Mouse (Mus musculus): ENCODE data around the gene Dpf3. TPM values are rescaled to one million over a fixed set of nuclear protein-coding genes. Genes with fewer than 3 reads are reported as not detected.

The Dpf3 gene
- polyA plus RNA-seq, 1 experiment from 2014 or later: 10.5 TPM

- WGBS: 90% methylated on average over 1 of the region's 1 CpGs
These were observed 37.0 kb downstream of the Dpf3 start for GRCm38 (mm10) chr12:83450471-83450870.

GRCm38 (mm10) chr12:83449202-83449601 is 38.3 kb downstream of the Dpf3 start:
- DNase-seq (ENCODE audit: low spot score): no peak
- no peaks in the 10 kb centered on the region for H3K36me3 ChIP-seq
- H3K27ac ChIP-seq: no peak overlapping the region
- WGBS: 87% methylated on average over 7 of the region's 7 CpGs
- H3K27me3 ChIP-seq (ENCODE audit: insufficient read depth, poor library complexity, severe bottlenecking): no peaks in the 10 kb centered on the region
- H3K4me1 ChIP-seq (replicated peaks): peaks cover 18% of the 10 kb centered on the region
- no peaks in the 10 kb centered on the region for H3K9me3 ChIP-seq
- H3K4me3 ChIP-seq: no peak overlapping the region

More at GRCm38 (mm10) chr12:83450471-83450870, 37.0 kb downstream of the Dpf3 start:
- Histone ChIP-seq H3K4me1 (replicated peaks) (peaks cover 18% of the 10 kb centered on the region), H3K27me3 (ENCODE audit: insufficient read depth, poor library complexity, severe bottlenecking) (no peaks in the 10 kb centered on the region; the same call in 1 of the 2 replicates), H3K36me3 (no peaks in the 10 kb centered on the region), H3K27ac (no peak overlapping the region), H3K4me3 (no peak overlapping the region), H3K9me3 (no peaks in the 10 kb centered on the region)
- no peak for DNase-seq (ENCODE audit: low spot score)

- Histone ChIP-seq H3K9me3 (no peaks in the 10 kb centered on the region), H3K27me3 (ENCODE audit: insufficient read depth, poor library complexity, severe bottlenecking) (no peaks in the 10 kb centered on the region), H3K36me3 (no peaks in the 10 kb centered on the region), H3K4me3 (no peak overlapping the region), H3K27ac (no peak overlapping the region), H3K4me1 (replicated peaks) (peaks cover 14% of the 10 kb centered on the region)
- no peak for DNase-seq (ENCODE audit: low spot score)
- WGBS: 79% methylated on average over 6 of the region's 6 CpGs
These were observed 41.9 kb downstream of the Dpf3 start for GRCm38 (mm10) chr12:83445587-83445986.

GRCm38 (mm10) chr12:83444448-83444847 is 43.1 kb downstream of the Dpf3 start:
- WGBS: 87% methylated on average over 2 of the region's 2 CpGs
- Histone ChIP-seq H3K9me3 (no peaks in the 10 kb centered on the region), H3K27me3 (ENCODE audit: insufficient read depth, poor library complexity, severe bottlenecking) (no peaks in the 10 kb centered on the region), H3K36me3 (no peaks in the 10 kb centered on the region), H3K27ac (no peak overlapping the region), H3K4me1 (replicated peaks) (peaks cover 14% of the 10 kb centered on the region), H3K4me3 (no peak overlapping the region)
- no peak for DNase-seq (ENCODE audit: low spot score)

GRCm38 (mm10) chr12:83438002-83438401 is 49.5 kb downstream of the Dpf3 start:
- no peaks in the 10 kb centered on the region for H3K9me3 ChIP-seq

GRCm38 (mm10) chr12:83433987-83434698 is 53.4 kb downstream of the Dpf3 start:
- Histone ChIP-seq H3K27ac (no peak overlapping the region), H3K27me3 (ENCODE audit: insufficient read depth, poor library complexity, severe bottlenecking) (no peaks in the 10 kb centered on the region), H3K9me3 (no peaks in the 10 kb centered on the region), H3K4me3 (no peak overlapping the region), H3K4me1 (replicated peaks) (no peaks in the 10 kb centered on the region), H3K36me3 (no peaks in the 10 kb centered on the region)
- no peak for DNase-seq (ENCODE audit: low spot score)
- WGBS: 59% methylated on average over 10 of the region's 10 CpGs

More at GRCm38 (mm10) chr12:83438002-83438401, 49.5 kb downstream of the Dpf3 start:
- 87% methylated on average over 2 of the region's 2 CpGs for WGBS
- no peaks in the 10 kb centered on the region for H3K27me3 ChIP-seq (ENCODE audit: insufficient read depth, poor library complexity, severe bottlenecking)
- no peaks in the 10 kb centered on the region for H3K36me3 ChIP-seq
- DNase-seq (ENCODE audit: low spot score): no peak
- H3K4me1 ChIP-seq (replicated peaks): no peaks in the 10 kb centered on the region
- H3K4me3 ChIP-seq: no peak overlapping the region
- H3K27ac ChIP-seq: no peak overlapping the region

GRCm38 (mm10) chr12:83433436-83433835 is 54.1 kb downstream of the Dpf3 start:
- no peak overlapping the region for H3K27ac ChIP-seq
- 91% methylated on average over 4 of the region's 4 CpGs for WGBS

GRCm38 (mm10) chr12:83430207-83430606 is 57.3 kb downstream of the Dpf3 start:
- no peaks in the 10 kb centered on the region for H3K9me3 ChIP-seq
- no peaks in the 10 kb centered on the region for H3K36me3 ChIP-seq
- no peaks in the 10 kb centered on the region for H3K27me3 ChIP-seq (ENCODE audit: insufficient read depth, poor library complexity, severe bottlenecking)
- H3K27ac ChIP-seq: no peak overlapping the region
- peaks cover 28% of the 10 kb centered on the region for H3K4me1 ChIP-seq (replicated peaks)
- no peak overlapping the region for H3K4me3 ChIP-seq
- WGBS: 94% methylated on average over 5 of the region's 5 CpGs
- no peak for DNase-seq (ENCODE audit: low spot score)

More at GRCm38 (mm10) chr12:83433436-83433835, 54.1 kb downstream of the Dpf3 start:
- no peak overlapping the region for H3K4me3 ChIP-seq
- peaks cover under 1% of the 10 kb centered on the region; the same call in 1 of the 2 replicates for H3K4me1 ChIP-seq (replicated peaks)
- H3K9me3 ChIP-seq: no peaks in the 10 kb centered on the region
- H3K27me3 ChIP-seq (ENCODE audit: insufficient read depth, poor library complexity, severe bottlenecking): no peaks in the 10 kb centered on the region
- no peaks in the 10 kb centered on the region for H3K36me3 ChIP-seq
- no peak for DNase-seq (ENCODE audit: low spot score)

GRCm38 (mm10) chr12:83428016-83428415 is 59.5 kb downstream of the Dpf3 start:
- Histone ChIP-seq H3K4me3 (no peak overlapping the region), H3K4me1 (replicated peaks) (peaks cover 28% of the 10 kb centered on the region), H3K36me3 (no peaks in the 10 kb centered on the region), H3K9me3 (no peaks in the 10 kb centered on the region), H3K27me3 (ENCODE audit: insufficient read depth, poor library complexity, severe bottlenecking) (no peaks in the 10 kb centered on the region), H3K27ac (no peak overlapping the region)
- DNase-seq (ENCODE audit: low spot score): no peak
- whole genome bisulfite sequencing: 55% methylated on average over 9 of the region's 9 CpGs

- no peaks in the 10 kb centered on the region for H3K36me3 ChIP-seq
- WGBS: 75% methylated on average over 4 of the region's 4 CpGs
- no peaks in the 10 kb centered on the region for H3K27me3 ChIP-seq (ENCODE audit: insufficient read depth, poor library complexity, severe bottlenecking)
- H3K4me1 ChIP-seq (replicated peaks): peaks cover 28% of the 10 kb centered on the region
- H3K9me3 ChIP-seq: no peaks in the 10 kb centered on the region
- H3K4me3 ChIP-seq: no peak overlapping the region
- DNase-seq (ENCODE audit: low spot score): no peak
- H3K27ac ChIP-seq: no peak overlapping the region
These were observed 59.9 kb downstream of the Dpf3 start for GRCm38 (mm10) chr12:83427601-83428000.

- Histone ChIP-seq H3K4me1 (replicated peaks) (peaks cover 28% of the 10 kb centered on the region), H3K36me3 (no peaks in the 10 kb centered on the region), H3K4me3 (no peak overlapping the region), H3K27me3 (ENCODE audit: insufficient read depth, poor library complexity, severe bottlenecking) (no peaks in the 10 kb centered on the region), H3K9me3 (0 out of 2 replicates have a peak, but pooled peaks cover under 1% of the 10 kb centered on the region), H3K27ac (no peak overlapping the region)
- 65% methylated on average over 5 of the region's 5 CpGs for WGBS
- no peak for DNase-seq (ENCODE audit: low spot score)
These were observed 61.2 kb downstream of the Dpf3 start for GRCm38 (mm10) chr12:83426326-83426725.

GRCm38 (mm10) chr12:83425736-83426135 is 61.8 kb downstream of the Dpf3 start:
- WGBS: 65% methylated on average over 7 of the region's 7 CpGs
- no peak overlapping the region for H3K27ac ChIP-seq
- H3K4me3 ChIP-seq: no peak overlapping the region
- H3K27me3 ChIP-seq (ENCODE audit: insufficient read depth, poor library complexity, severe bottlenecking): no peaks in the 10 kb centered on the region
- DNase-seq (ENCODE audit: low spot score): no peak
- H3K36me3 ChIP-seq: no peaks in the 10 kb centered on the region
- H3K9me3 ChIP-seq: 0 out of 2 replicates have a peak, but pooled peaks cover 3% of the 10 kb centered on the region
- peaks cover 28% of the 10 kb centered on the region for H3K4me1 ChIP-seq (replicated peaks)

GRCm38 (mm10) chr12:83424720-83425444 is 62.6 kb downstream of the Dpf3 start:
- WGBS: 79% methylated on average over 11 of the region's 11 CpGs
- Histone ChIP-seq H3K36me3 (no peaks in the 10 kb centered on the region), H3K27me3 (ENCODE audit: insufficient read depth, poor library complexity, severe bottlenecking) (no peaks in the 10 kb centered on the region), H3K4me3 (no peak overlapping the region), H3K9me3 (0 out of 2 replicates have a peak, but pooled peaks cover 3% of the 10 kb centered on the region), H3K27ac (0 out of 2 replicates have a peak overlapping the region, but pooled peaks have one; percentile 40), H3K4me1 (replicated peaks) (peaks cover 28% of the 10 kb centered on the region)
- DNase-seq (ENCODE audit: low spot score): no peak

Measured in hindbrain, embryonic 10.5 days (tissue).